9 mouse cellular contexts compared by ENCODE assay signal in genomic region chr1:132290921-132291675, GRCm38 (mm10). TPM values are rescaled to one million over a fixed set of nuclear protein-coding genes. Genes with fewer than 3 reads are reported as not detected.
DNase-seq lines count a peak whose midpoint lies in the region; ATAC-seq and TF ChIP-seq lines count a peak whose summit lies in the region.
"Had no signal": no experiment of that assay in that cellular context is flagged by ENCODE, and none has a peak within 500 bp of the region (broad histone marks: within the 10 kb centered on the region; RNA-seq: fewer than 3 reads in every experiment).

No protein-coding gene starts in this region.

- no peak overlapping the region for H3K4me2 ChIP-seq in kidney, embryonic 14.5 days (replicated peaks; ENCODE audit: low read depth, low read length)
- H3K4me2 ChIP-seq in forebrain, embryonic 11.5 days (ENCODE audit: low read depth, low read length, severe bottlenecking): no peak overlapping the region
- no peak overlapping the region for H3K4me2 ChIP-seq in midbrain, embryonic 11.5 days

- H3K9me3 ChIP-seq in kidney, embryonic 14.5 days (ENCODE audit: control insufficient read depth, low read length): no peaks in the 10 kb centered on the region
- no peaks in the 10 kb centered on the region for H3K9me3 ChIP-seq in ES-E14 (ENCODE audit: control insufficient read depth, insufficient read depth, low read depth, low read length)
- H3K9me3 ChIP-seq in forebrain, embryonic 11.5 days (ENCODE audit: control insufficient read depth, low read length): no peaks in the 10 kb centered on the region
- no peaks in the 10 kb centered on the region for H3K9me3 ChIP-seq in midbrain, embryonic 11.5 days (ENCODE audit: control insufficient read depth, low read length)

- H3K27me3 ChIP-seq in kidney, embryonic 14.5 days (ENCODE audit: control insufficient read depth, insufficient read depth, low read length): no peaks in the 10 kb centered on the region
- no peaks in the 10 kb centered on the region for H3K27me3 ChIP-seq in forebrain, embryonic 11.5 days (ENCODE audit: control insufficient read depth, insufficient read depth, low read length)
- no peaks in the 10 kb centered on the region for H3K27me3 ChIP-seq in midbrain, embryonic 11.5 days (ENCODE audit: control insufficient read depth, insufficient read depth, low read length)

- peaks cover 28% of the 10 kb centered on the region for H3K4me1 ChIP-seq in kidney, embryonic 14.5 days (ENCODE audit: control insufficient read depth, insufficient read depth, low read length)
- H3K4me1 ChIP-seq in ES-E14 (ENCODE audit: control insufficient read depth in 2 of 2, insufficient read depth in 2 of 2, low read length in 2 of 2, poor library complexity in 1 of 2): peaks cover 3 to 41% of the 10 kb centered on the region in 2 experiments; a peak in 3 of 4 replicates
- H3K4me1 ChIP-seq in forebrain, embryonic 11.5 days (replicated peaks; ENCODE audit: control insufficient read depth, insufficient read depth, low read length): peaks cover 42% of the 10 kb centered on the region
- H3K4me1 ChIP-seq in midbrain, embryonic 11.5 days (ENCODE audit: control insufficient read depth, insufficient read depth, low read length): peaks cover 43% of the 10 kb centered on the region

- 26% methylated on average over 11 of the region's 11 CpGs for WGBS in kidney, embryonic 14.5 days
- 33% methylated on average over 11 of the region's 11 CpGs for WGBS in forebrain, embryonic 11.5 days
- 38% methylated on average over 11 of the region's 11 CpGs for WGBS in midbrain, embryonic 11.5 days

- no peak overlapping the region for H3K9ac ChIP-seq in kidney, embryonic 14.5 days (ENCODE audit: low read depth, low read length)
- H3K9ac ChIP-seq in ES-E14 (ENCODE audit: insufficient read depth, low read depth, low read length, poor library complexity, severe bottlenecking): peak overlapping the region; percentile 41; the same call in 1 of the 2 replicates
- 0 out of 2 replicates have a peak overlapping the region, but pooled peaks have one; percentile 12 for H3K9ac ChIP-seq in forebrain, embryonic 11.5 days (ENCODE audit: low read length)
- H3K9ac ChIP-seq in midbrain, embryonic 11.5 days (ENCODE audit: low read length): no peak overlapping the region

- no peak overlapping the region for H3K4me3 ChIP-seq in kidney, embryonic 14.5 days (ENCODE audit: low read length)
- no peak overlapping the region for H3K4me3 ChIP-seq in ES-E14 (ENCODE audit: insufficient read depth in 1 of 2, low read depth in 1 of 2, low read length in 2 of 2, poor library complexity in 1 of 2, severe bottlenecking in 1 of 2)
- no peak overlapping the region for H3K4me3 ChIP-seq in forebrain, embryonic 11.5 days (ENCODE audit: low read depth, low read length)
- H3K4me3 ChIP-seq in midbrain, embryonic 11.5 days (ENCODE audit: low read depth, low read length): no peak overlapping the region

- peak; percentile 26; the same call in 1 of the 2 replicates for ATAC-seq in kidney, embryonic 14.5 days (ENCODE audit: low FRiP score, low TSS enrichment)
- ATAC-seq in forebrain, embryonic 11.5 days (replicated peaks; ENCODE audit: low FRiP score): peak; percentile 37
- peak; percentile 30 for ATAC-seq in midbrain, embryonic 11.5 days (ENCODE audit: low FRiP score)
- ATAC-seq in erythroblast, adult 5-6 weeks (replicated peaks; ENCODE audit: low FRiP score, poor library complexity, severe bottlenecking): no peak

- H3K36me3 ChIP-seq in kidney, embryonic 14.5 days (ENCODE audit: control insufficient read depth, insufficient read depth, low read length): no peaks in the 10 kb centered on the region
- no peaks in the 10 kb centered on the region for H3K36me3 ChIP-seq in ES-E14 (ENCODE audit: control insufficient read depth, insufficient read depth, low read length, poor library complexity, severe bottlenecking)
- H3K36me3 ChIP-seq in forebrain, embryonic 11.5 days (ENCODE audit: control insufficient read depth, insufficient read depth, low read length): no peaks in the 10 kb centered on the region
- no peaks in the 10 kb centered on the region for H3K36me3 ChIP-seq in midbrain, embryonic 11.5 days (ENCODE audit: control insufficient read depth, insufficient read depth, low read length)

- in situ Hi-C loops in ES-E14 (cut with MboI; ENCODE audit: low sequenced_read_pairs in 2 of 2, unreplicated experiment in 2 of 2): no loop called here

- peak overlapping the region; percentile 72; the same call in 1 of the 2 replicates for H3K27ac ChIP-seq in kidney, embryonic 14.5 days (ENCODE audit: low read depth, low read length)
- H3K27ac ChIP-seq in ES-E14 (ENCODE audit: insufficient read depth, low read depth, low read length, poor library complexity, severe bottlenecking): peak overlapping the region; percentile 40; the same call in 1 of the 2 replicates
- peak overlapping the region; percentile 28; the same call in 1 of the 2 replicates for H3K27ac ChIP-seq in forebrain, embryonic 11.5 days (ENCODE audit: low read depth, low read length)
- H3K27ac ChIP-seq in midbrain, embryonic 11.5 days (ENCODE audit: low read depth, low read length): peak overlapping the region; percentile 44

- no peak for DNase-seq in kidney, adult 9 months
- no peak for DNase-seq in ES-E14 (ENCODE audit: low read depth, low spot score)
- peak; percentile 69 for DNase-seq in forebrain, embryonic 11.5 days (ENCODE audit: low spot score)
- DNase-seq in midbrain, embryonic 11.5 days (ENCODE audit: low spot score, missing footprints): no peak
- no peak for DNase-seq in c-Kit-positive CD71-positive TER-119-positive erythroid progenitor cells, embryonic 14.5 days (ENCODE audit: low spot score)
- no peak for DNase-seq in layer of hippocampus, adult 18-20 months (ENCODE audit: low spot score in 2 of 2)

TF ChIP-seq in ES-E14, 5 proteins besides CTCF, POLR2A, EP300 and RAD21:
- TF ChIP-seq MAFK (IDR thresholded peaks at IDR 0.05; ENCODE audit: insufficient read depth, low read depth, low read length) (no peak), ZNF384 (IDR thresholded peaks at IDR 0.05; ENCODE audit: low read depth, low read length) (peak; percentile 17; the same call in 1 of the 2 replicates)

RNA-seq across cellular contexts. Expression of gene Klhdc8a, which starts 7.3 kb away (rescaled TPM):
- polyA plus RNA-seq in kidney, embryonic 14.5 days (2014; fragmentation: Nextera tagmentation; extraction: Ambion mirVana): 1.3 and 1.4 TPM in 2 replicates
- 1.2 and 2.8 TPM in 2 replicates for total RNA-seq in ES-E14 (2012; rRNA removed)
- polyA plus RNA-seq in forebrain, embryonic 11.5 days (2014; fragmentation: Nextera tagmentation; extraction: Ambion mirVana): 0.99 and 1.1 TPM in 2 replicates
- 3.5 and 4.5 TPM in 2 replicates for polyA plus RNA-seq in midbrain, embryonic 11.5 days (2014; fragmentation: Nextera tagmentation; extraction: Ambion mirVana)
- total RNA-seq in layer of hippocampus, adult 18-20 months (2021): 1 to 10 TPM; 4.3 to 5.3 TPM
- total RNA-seq in erythroblast, adult 5-6 weeks (2015; ENCODE audit: low replicate concordance): not detected in 2 replicates
- total RNA-seq in erythroblast, adult 5-6 weeks (2017; ENCODE audit: low replicate concordance): not detected in 2 replicates
- total RNA-seq: hematopoietic stem cell, adult 5-6 weeks had no signal

RNA-seq across cellular contexts. Expression of gene Nuak2, which starts 24.8 kb away (rescaled TPM):
- 1.4 and 2.3 TPM in 2 replicates for polyA plus RNA-seq in kidney, embryonic 14.5 days (2014; fragmentation: Nextera tagmentation; extraction: Ambion mirVana)
- total RNA-seq in ES-E14 (2012; rRNA removed): 7.4 and 8.0 TPM in 2 replicates
- 57.7 and 63.4 TPM in 2 replicates for polyA plus RNA-seq in forebrain, embryonic 11.5 days (2014; fragmentation: Nextera tagmentation; extraction: Ambion mirVana)
- 100 and 105 TPM in 2 replicates for polyA plus RNA-seq in midbrain, embryonic 11.5 days (2014; fragmentation: Nextera tagmentation; extraction: Ambion mirVana)
- 1 to 10 TPM; 1.6 to 1.9 TPM for total RNA-seq in layer of hippocampus, adult 18-20 months (2021)
- total RNA-seq in erythroblast, adult 5-6 weeks (2015; ENCODE audit: low replicate concordance): 4.4 and 7.7 TPM in 2 replicates
- total RNA-seq in erythroblast, adult 5-6 weeks (2017; ENCODE audit: low replicate concordance): 1.8 and 3.7 TPM in 2 replicates

Comparison
In these comparisons a context has a peak if more than half of its experiments do, and no peak if none do; other contexts are left out.
1. H3K9ac ChIP-seq: peak in ES-E14 (single experiment) and forebrain, embryonic 11.5 days (single experiment); none in kidney, embryonic 14.5 days (single experiment) and midbrain, embryonic 11.5 days (single experiment).
2. Peak in every context shown above with its lines, with median percentiles within 50 percentile points of each other: H3K27ac ChIP-seq.